Mouse (Mus musculus): ENCODE measurements around the gene Sh3gl2.

- TF ChIP-seq CTCF (IDR thresholded peaks at IDR 0.05; ENCODE audit: borderline replicate concordance, extremely low read depth, insufficient read depth, insufficient read length) (peak; percentile 58; the same call in 1 of the 2 replicates), POLR2A (IDR thresholded peaks at IDR 0.05; ENCODE audit: borderline replicate concordance, extremely low read depth, insufficient read depth, insufficient read length, poor library complexity, severe bottlenecking) (no peak)
Observed at GRCm38 (mm10) chr4:85186011-85186410, 18.9 kb upstream of the Sh3gl2 start.
